In genomic region chr2:127619311-127619710, GRCm38 (mm10) we compare ENCODE assay signal across 18 mouse cellular contexts. TPM values are rescaled to one million over a fixed set of nuclear protein-coding genes. Genes with fewer than 3 reads are reported as not detected.
"Had no signal": no experiment of that assay in that cellular context is flagged by ENCODE, and none has a peak within 500 bp of the region (broad histone marks: within the 10 kb centered on the region; RNA-seq: fewer than 3 reads in every experiment).

No protein-coding gene starts in this region.

- H3K27ac ChIP-seq: midbrain, embryonic 10.5 days; midbrain, embryonic 12.5 days; neural tube, embryonic 12.5 days had no signal

- H3K4me3 ChIP-seq: midbrain, embryonic 10.5 days; midbrain, embryonic 12.5 days; myocyte; neural tube, embryonic 12.5 days had no signal

- H3K4me1 ChIP-seq: midbrain, embryonic 10.5 days; midbrain, embryonic 12.5 days; neural tube, embryonic 12.5 days had no signal

- H3K9me3 ChIP-seq: midbrain, embryonic 10.5 days; midbrain, embryonic 12.5 days; neural tube, embryonic 12.5 days had no signal

- H3K27me3 ChIP-seq: midbrain, embryonic 12.5 days; neural tube, embryonic 12.5 days had no signal

- H3K36me3 ChIP-seq: midbrain, embryonic 10.5 days; midbrain, embryonic 12.5 days; neural tube, embryonic 12.5 days had no signal

- ATAC-seq: midbrain, embryonic 16.5 days had no signal

- DNase-seq: lung, adult 18-20 months; lung, embryonic 14.5 days; lung, postnatal 10 days; lung, postnatal 4 days; midbrain, embryonic 14.5 days; retina, postnatal 1 day; right cerebral cortex, adult 18-20 months; right cerebral cortex, postnatal 25 days; right cerebral cortex, postnatal 4 days; spleen, adult 18-20 months; thymus, adult 18-20 months; thymus, postnatal 36 days had no signal

- H3K4me2 ChIP-seq: lung, embryonic 14.5 days; midbrain, embryonic 12.5 days; neural tube, embryonic 12.5 days had no signal

- H3K9ac ChIP-seq: lung, embryonic 14.5 days; midbrain, embryonic 12.5 days; neural tube, embryonic 12.5 days had no signal

RNA-seq across cellular contexts. Expression of gene Mal, which starts 37.2 kb away (rescaled TPM):
- polyA plus RNA-seq: liver, embryonic 16.5 days had no signal
